Mouse (Mus musculus) thymus, postnatal 10 days (tissue): ENCODE measurements around the gene Il17rc.

ENCODE experiments used
- DNase-seq, 2 experiments: peaks; one replicate each; pipeline ENCODE4 v3.0.0; 2021; ENCODE audit warnings: low spot score in 2 of 2

Il17rc gene

GRCm38 (mm10) chr6:113471297-113471936, at the start of gene Il17rc:
Il17rc (plus strand) TSS chr6:113471427.
- DNase-seq, result no peak

- DNase-seq, result no peak
These were observed 48.2 kb upstream of the Il17rc start for GRCm38 (mm10) chr6:113423000-113423399.

DNA sequence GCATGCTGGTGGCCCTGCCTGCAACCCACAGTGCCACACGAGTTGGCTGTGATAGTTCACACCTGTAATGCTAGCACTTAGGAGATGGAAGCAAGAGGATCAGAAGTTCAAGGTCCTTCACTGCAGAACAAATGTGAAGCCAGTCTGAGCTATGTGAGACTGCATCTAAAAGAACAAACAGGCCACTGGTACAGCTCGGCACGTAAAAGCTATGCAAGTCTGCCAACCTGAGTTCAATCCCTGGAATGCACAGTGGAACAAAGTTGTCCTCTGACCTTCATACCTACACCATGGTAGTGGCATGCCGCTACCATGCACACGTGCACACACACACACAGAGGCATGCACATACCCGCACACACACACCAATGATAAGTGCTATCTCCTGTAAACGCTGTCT, 47.0 kb upstream of the Il17rc start:
- no peak for DNase-seq

- DNase-seq, result no peak
These were observed 44.5 kb upstream of the Il17rc start for GRCm38 (mm10) chr6:113426696-113427095.

DNA sequence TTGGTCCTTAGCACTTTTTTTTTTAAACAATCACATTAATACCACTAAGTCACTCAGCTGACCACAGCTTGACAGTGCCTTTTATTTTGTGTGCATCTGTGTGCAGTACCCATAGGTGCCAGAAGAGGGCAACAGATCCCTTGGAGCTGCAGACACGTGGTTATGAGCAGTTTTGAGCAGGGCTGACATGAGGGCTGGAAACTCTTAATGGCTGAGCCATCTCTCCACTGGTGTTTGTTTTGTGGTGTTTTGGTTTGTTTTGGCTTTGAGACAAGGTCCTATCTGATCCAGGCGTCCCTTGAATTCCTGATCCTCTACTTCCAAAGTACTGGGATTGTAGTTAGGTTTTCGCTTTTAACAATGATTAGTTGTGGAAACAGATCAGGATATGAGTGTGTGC, 43.8 kb upstream of the Il17rc start:
- peak; percentile 28 to 57 for DNase-seq

DNA sequence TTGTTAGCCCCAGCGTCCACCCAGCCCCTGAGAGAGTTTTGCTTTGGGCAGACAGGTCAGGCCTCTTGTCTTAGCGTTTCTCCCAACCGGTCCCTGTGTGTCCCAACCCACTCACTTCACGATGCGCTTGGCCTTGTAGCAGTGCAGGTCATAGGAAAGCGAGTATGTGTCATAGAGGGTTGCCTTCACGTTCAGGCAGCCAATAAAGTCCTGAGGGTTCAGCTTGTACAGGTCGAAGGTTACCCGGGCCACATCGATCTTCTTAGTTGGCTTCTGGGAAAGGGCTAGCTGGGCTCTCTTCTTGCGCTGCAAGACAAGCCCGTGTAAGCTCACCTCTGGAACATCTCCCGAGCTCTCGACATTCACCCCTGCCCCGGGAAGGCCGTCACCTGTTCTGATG, 43.2 kb upstream of the Il17rc start:
- DNase-seq, result no peak

DNA sequence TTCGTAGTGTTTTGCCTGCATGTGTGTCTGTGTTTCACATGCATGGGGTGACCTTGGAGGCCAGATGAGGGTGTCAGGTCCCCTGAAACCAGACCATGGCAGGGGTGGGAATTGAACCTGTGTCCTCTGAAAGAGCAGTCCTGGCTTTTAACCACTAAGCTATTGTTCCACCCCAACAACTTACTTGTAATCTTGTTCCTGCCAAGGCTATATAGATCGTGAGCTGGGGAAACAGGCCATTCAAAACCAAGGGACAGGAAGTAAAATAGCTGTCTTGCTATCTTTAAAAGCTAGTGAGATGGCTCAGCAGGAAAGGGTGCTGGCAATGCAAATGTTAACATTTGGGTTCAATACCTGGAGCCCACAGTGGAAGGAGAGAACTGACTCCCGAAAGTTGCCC, 41.3 kb upstream of the Il17rc start:
- no peak for DNase-seq

- no peak for DNase-seq
These were observed 40.4 kb upstream of the Il17rc start for GRCm38 (mm10) chr6:113430846-113431245.

DNA sequence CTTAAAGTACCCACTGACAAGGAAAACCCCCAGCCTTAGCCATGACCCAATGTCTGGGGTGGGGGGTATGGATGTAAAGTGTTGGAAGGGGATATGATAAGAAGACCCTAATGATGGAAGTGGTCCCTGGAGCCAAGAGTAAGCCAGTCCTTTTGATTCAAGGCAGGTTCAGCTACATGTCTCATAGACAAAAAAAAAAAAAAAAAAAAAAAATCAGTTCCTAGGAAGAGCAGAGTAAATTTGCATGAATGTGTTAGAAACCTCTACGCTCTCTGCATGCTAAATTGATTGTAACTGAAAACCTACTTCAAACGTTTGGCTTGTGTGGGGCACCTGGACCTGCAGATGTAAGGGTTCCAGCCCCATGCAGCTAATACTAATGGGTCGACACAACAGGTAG, 39.4 kb upstream of the Il17rc start:
- DNase-seq, result no peak

- no peak for DNase-seq
These were observed 37.6 kb upstream of the Il17rc start for GRCm38 (mm10) chr6:113433661-113434060.

GRCm38 (mm10) chr6:113434691-113435090, 36.5 kb upstream of the Il17rc start:
- no peak for DNase-seq

GRCm38 (mm10) chr6:113435664-113436205, 35.5 kb upstream of the Il17rc start, which contains the start of gene Cidec:
Cidec (minus strand) TSS chr6:113435760.
- DNase-seq, result no peak

- no peak for DNase-seq
These were observed 34.1 kb upstream of the Il17rc start for GRCm38 (mm10) chr6:113437135-113437534.

GRCm38 (mm10) chr6:113438721-113439430, 32.4 kb upstream of the Il17rc start:
- no peak for DNase-seq

DNA sequence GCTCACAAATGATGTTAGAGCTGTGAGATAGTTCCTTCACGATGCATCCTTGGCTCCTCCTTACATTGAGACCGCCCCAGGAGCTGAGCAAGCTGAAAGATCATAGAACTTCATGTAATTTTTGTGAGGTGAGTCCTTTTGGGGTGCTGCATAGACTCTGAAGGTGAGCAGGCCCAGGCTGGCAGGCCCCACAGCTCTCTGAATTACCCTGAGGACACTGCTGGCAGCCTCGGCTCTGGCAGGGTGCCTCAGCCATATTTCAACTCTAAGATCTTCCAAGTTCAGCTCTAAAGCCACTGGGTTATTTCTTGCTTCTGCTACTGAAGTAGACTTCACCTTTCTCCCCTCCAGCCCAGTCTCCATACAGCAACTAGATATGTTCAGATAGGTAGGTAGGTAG, 30.5 kb upstream of the Il17rc start:
- DNase-seq, result no peak

DNA sequence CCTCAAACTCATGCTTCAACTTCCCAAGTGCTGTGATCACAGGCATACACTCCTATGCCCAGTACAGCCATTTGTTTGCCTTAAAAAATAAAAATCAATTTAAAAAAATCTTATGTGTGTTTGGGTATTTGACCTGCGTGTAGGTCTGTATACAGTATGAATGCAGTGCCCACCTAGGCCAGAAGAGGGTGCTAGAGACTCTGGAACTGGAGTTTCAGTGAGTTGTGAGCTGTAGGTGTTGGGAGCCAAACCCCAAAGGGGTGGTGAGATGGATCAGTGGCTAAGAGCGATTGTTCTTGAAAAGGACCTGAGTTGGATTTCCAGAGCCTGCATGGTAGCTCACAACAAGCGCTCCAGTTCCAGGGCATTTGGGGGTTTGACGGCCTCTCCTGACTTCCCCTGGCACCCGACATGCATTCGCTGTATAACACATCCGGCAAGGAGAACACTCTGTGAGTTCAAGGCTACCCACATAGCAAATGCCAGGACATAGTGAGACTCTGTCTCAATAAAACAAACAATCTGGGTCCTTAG, 30.0 kb upstream of the Il17rc start:
- DNase-seq, result peak; percentile 70 to 82

GRCm38 (mm10) chr6:113442087-113442441, 29.2 kb upstream of the Il17rc start:
- no peak for DNase-seq

GRCm38 (mm10) chr6:113442442-113443090, 28.7 kb upstream of the Il17rc start, which contains the start of gene Jagn1:
Jagn1 (plus strand) TSS chr6:113442569.
- peak; percentile 81 to 88 for DNase-seq

DNA sequence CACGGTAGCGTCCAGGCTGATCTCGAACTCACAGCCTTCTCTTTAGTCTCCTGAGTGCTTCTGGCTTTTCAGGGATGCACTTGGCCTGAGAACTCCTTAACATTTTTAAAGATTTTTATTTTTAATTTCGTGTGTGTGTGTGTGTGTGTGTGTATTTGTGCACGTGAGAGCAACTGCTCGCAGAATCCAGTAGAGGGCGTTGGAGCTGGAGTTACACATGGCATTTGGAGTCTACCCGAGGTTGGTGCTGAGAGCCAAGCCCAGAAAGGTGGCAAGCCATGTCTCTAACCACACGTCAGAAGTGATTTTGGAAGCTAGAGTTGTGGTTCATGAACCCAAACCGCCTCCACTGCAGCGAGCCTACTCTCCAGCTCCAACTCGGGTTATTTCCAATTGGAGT, 28.1 kb upstream of the Il17rc start:
- no peak for DNase-seq

DNA sequence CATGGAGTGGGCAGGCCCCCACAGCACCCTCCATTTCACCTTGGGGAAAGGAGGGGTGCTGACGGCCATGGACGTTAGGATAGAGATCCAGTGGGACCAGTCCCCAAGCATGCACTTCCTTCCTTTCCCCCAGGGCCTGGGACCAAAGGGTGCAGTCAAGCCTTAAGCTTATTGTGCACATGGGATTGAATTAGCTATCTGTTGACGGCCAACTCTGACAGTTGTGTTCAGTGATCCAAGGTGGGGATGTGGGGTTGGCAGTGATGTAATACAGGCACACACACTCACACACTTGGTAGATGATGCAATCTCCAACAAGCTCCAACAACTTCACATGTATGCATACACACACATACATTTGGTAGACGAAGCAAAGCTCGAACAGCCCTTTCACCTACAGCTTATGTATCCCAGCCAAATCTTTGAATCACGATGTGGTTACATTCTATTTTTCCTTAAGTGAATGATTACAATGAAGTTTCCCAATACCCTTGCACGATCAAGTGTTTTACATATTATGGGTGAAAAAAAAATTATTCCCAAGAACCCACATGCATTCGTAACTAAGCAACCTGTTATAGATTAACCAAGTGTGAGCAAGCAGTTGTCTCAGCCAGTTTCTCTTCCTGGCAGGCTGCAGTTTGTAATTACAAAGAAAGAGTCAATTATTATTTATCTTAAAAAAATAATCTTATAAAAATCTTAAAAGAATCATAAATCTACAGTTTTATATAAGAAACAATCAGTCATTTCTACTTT, 26.8 kb upstream of the Il17rc start:
- DNase-seq, result no peak

GRCm38 (mm10) chr6:113447639-113448038, 23.6 kb upstream of the Il17rc start:
- DNase-seq, result no peak

GRCm38 (mm10) chr6:113451839-113452238, 19.4 kb upstream of the Il17rc start:
- DNase-seq, result no peak
